Mouse (Mus musculus) kidney, adult 2 months (tissue): ENCODE measurements at regions not wholly inside any gene's neighbourhood (a gene's known extent, or its start where the extent isn't known, plus 50 kb on each side); places are given as distances from the start of the nearest gene placed in this dataset.

Experiments used
- CTCF ChIP-seq: fragments of 200-500 bp; conservative IDR thresholded peaks from 2 replicates; pipeline ENCODE4 v1.5.1; 2011; ENCODE audit warnings: low read depth, mild to moderate bottlenecking, control low read depth, low read length, moderate library complexity, mixed read lengths; ENCODE audit not compliant: insufficient read depth, insufficient read length
- POLR2A ChIP-seq: fragments of 200-500 bp; IDR thresholded peaks from one replicate; pipeline ENCODE4 v1.6.1; 2011; ENCODE audit warnings: low read depth, low read length, control low read depth

- TF ChIP-seq POLR2A (no peak), CTCF (no peak)
Measured at GRCm38 (mm10) chr17:64534323-64534722, 66.2 kb upstream of the Man2a1 start.
